Mouse (Mus musculus) bone marrow, adult 2 months (tissue): ENCODE data around the gene Pou3f3. TPM values are rescaled to one million over a fixed set of nuclear protein-coding genes. Genes with fewer than 3 reads are reported as not detected.

Experiments
- H3K27ac ChIP-seq: fragments of 200-500 bp; 2 replicates; pipeline ENCODE4 v1.5.1; 2012; ENCODE audit warnings: low read depth, mild to moderate bottlenecking, control low read depth, inconsistent platforms, low read length; ENCODE audit not compliant: control insufficient read depth, poor library complexity, insufficient read depth
- H3K4me1 ChIP-seq: fragments of 200-500 bp; 2 replicates; pipeline ENCODE4 v1.6.1; 2011; ENCODE audit warnings: low read length; ENCODE audit not compliant: control insufficient read depth, insufficient read depth
- H3K4me3 ChIP-seq: fragments of 200-500 bp; replicated peaks from 2 replicates; pipeline ENCODE3; 2011; ENCODE audit warnings: mild to moderate bottlenecking, low read depth, low read length, control low read depth; ENCODE audit not compliant: control insufficient read depth
- CTCF ChIP-seq: fragments of 200-500 bp; IDR thresholded peaks from 2 replicates; pipeline ENCODE4 v1.5.1; 2011; ENCODE audit warnings: low read length, control low read depth; ENCODE audit not compliant: control insufficient read depth, insufficient read depth
- POLR2A ChIP-seq: fragments of 200-500 bp; IDR thresholded peaks from 2 replicates; pipeline ENCODE4 v1.6.1; 2011; ENCODE audit warnings: low read depth, mild to moderate bottlenecking, control low read depth, low read length, borderline replicate concordance; ENCODE audit not compliant: control insufficient read depth
- WGBS: fragments of 180-500 bp; shearing (Covaris S2); methylation state at CpG from one replicate; pipeline ENCODE4 v1.1.7; 2018; 5-methylcytosine and 5-hydroxymethylcytosine counted together
- polyA plus RNA-seq: library from polyadenylated mRNA; stranded (reverse); fragments of >200 nt; gene quantifications from 2 replicates; pipeline ENCODE4 v1.2.4, GENCODE M21; 2011; ENCODE audit warnings: low replicate concordance; ENCODE audit not compliant: missing spikeins, insufficient read depth, insufficient read length

Pou3f3 gene
- 0.80 TPM in 1 of 2 replicates, not detected in the other for polyA plus RNA-seq

- Histone ChIP-seq H3K4me3 (no peak within 1 kb of the TSS), H3K27ac (no peak within 1 kb of the TSS), H3K4me1 (no peaks in the 10 kb centered on the region)
- 8% methylated on average over 21 of the region's 21 CpGs for WGBS
- TF ChIP-seq POLR2A (no peak), CTCF (no peak)
Measured at GRCm38 (mm10) chr1:42695578-42695915, at the start of gene Pou3f3. Gene Pou3f3, plus strand, starts transcription at chr1:42695768.

DNA sequence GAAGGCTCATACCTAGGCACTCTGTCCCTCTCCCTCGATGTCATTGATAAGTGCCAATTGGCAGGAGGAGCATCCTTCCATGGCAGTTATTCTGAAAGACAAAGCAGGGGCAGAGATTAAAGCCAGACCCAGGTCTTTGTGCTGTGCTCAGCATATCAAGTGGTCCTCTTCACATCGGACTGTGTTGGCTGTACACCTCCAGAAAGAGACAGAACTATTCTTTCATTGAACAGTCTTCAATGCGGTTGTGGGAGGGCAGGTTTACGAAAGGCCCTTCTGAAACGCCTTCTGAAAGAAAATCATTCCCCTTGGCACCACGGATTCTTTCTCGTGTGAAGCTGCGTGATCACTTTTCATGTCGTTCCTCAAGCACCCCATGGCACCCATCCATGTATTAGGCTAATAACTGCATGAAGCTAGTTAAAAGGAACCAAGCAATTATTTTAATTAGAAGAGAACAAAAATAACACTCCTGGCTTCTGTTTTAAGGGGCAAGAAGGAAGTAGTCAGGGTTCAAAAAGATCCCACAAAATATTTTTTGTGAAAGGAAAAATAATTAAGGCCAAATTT lies 47.1 kb upstream of the Pou3f3 start:
- Histone ChIP-seq H3K4me1 (no peaks in the 10 kb centered on the region), H3K27ac (no peak overlapping the region), H3K4me3 (no peak overlapping the region)
- WGBS: 80% methylated on average over 9 of the region's 9 CpGs
- TF ChIP-seq CTCF (no peak), POLR2A (no peak)

DNA sequence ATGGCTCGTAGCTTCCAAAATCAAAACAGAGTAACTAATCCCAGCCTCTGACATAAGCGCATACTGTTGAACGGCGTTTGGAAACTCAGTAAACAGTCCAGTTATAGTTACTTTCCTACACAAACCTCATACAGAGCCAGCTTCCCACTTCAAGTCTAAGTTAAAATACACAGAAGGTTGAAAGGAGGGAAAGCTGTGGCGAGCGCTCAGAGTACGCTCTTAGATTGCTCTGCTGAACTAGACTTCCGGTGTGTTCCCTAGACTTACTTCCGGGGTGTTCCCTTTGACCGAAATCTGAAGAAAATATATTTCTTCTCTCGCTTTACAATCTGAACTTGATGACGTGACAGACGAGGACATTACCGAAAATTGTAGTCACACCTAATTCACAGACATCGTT lies 44.1 kb upstream of the Pou3f3 start:
- no peaks in the 10 kb centered on the region for H3K4me1 ChIP-seq
- WGBS: 86% methylated on average over 15 of the region's 15 CpGs
- H3K27ac ChIP-seq: no peak overlapping the region
- no peak for TF ChIP-seq POLR2A
- TF ChIP-seq CTCF: no peak
- no peak overlapping the region for H3K4me3 ChIP-seq

DNA sequence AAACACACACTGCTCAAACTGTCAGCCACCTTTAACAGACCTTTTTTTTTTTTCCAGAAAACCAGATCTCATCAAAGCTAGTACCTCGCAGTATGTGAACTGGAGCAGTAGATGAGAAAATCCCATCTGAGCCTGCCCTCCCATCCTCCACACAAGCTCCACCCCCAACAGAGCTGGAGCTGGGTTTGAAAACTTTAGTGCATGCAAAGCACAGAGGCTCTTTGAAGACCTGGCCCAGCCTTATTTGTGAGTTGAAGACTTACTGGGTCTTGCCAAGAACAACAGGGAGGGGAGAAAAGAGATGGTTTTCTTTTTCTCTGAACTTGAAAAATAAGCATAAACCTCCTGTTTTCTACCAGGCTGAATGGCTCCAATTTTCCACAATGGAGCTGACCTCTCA lies 28.0 kb upstream of the Pou3f3 start:
- H3K4me1 ChIP-seq: no peaks in the 10 kb centered on the region
- no peak overlapping the region for H3K27ac ChIP-seq
- 71% methylated on average over 1 of the region's 1 CpGs for WGBS
- no peak overlapping the region for H3K4me3 ChIP-seq
- no peak for TF ChIP-seq POLR2A
- no peak for TF ChIP-seq CTCF

DNA sequence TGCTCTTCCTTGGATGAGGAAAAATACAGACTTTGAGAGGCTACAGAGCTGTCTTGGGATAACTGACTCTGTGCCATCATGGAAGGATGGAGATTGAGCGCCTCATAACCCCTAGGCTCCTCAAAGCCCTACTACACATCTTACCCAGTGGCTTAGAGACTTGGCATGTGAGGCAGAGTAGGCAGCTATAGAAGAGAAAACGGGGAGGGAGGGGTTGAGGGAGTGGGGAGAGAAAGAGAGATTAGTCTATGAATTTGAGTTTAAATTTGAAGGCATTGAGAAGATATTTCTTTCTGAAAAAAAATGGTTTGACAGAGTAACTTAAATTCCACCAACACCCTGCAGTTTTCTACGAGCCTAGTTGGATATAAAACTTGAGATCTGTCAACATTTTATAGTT lies 14.9 kb upstream of the Pou3f3 start:
- no peaks in the 10 kb centered on the region for H3K4me1 ChIP-seq
- WGBS: 68% methylated on average over 3 of the region's 3 CpGs
- H3K4me3 ChIP-seq: no peak overlapping the region
- TF ChIP-seq POLR2A (no peak), CTCF (no peak)
- H3K27ac ChIP-seq: no peak overlapping the region

DNA sequence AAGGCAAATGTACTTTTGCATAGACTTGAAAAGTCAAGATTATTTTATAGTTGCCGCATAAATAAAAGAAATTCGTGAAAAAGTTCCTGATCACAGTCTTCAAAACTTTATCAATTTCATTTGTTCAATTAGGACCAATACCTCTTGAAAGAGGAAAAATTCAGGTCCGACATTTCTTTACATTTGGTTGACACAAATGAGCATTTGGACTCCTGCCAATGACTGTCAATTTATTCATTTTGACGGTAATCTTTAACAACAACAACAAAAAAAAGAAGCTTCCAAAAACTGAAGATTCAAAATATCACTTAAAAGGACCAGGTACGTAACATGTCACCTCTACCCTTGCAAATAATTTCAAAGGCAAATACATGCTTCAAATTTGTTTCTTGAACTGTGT lies 13.8 kb upstream of the Pou3f3 start:
- Histone ChIP-seq H3K4me1 (no peaks in the 10 kb centered on the region), H3K27ac (no peak overlapping the region), H3K4me3 (no peak overlapping the region)
- TF ChIP-seq POLR2A (no peak), CTCF (no peak)
- WGBS: 72% methylated on average over 5 of the region's 5 CpGs

DNA sequence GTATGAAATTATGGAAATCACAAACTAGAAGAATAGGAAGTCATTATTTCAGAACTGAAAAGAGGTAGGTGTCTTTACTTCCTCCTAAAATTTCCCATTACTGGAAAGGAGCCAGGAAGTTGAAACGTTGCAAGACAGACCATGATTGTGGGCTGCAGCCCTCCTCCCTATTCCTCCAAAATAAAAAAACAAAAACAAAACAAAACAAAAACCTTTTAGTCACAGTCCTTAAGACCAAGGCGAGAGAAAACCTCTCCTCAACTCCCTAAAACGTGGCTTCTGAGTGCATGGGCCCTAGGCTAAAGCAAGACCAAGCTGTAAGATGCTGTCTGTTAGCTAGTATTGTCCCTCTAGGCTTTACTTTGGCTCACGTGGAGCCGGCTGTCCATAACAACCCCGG lies 11.7 kb upstream of the Pou3f3 start:
- no peak overlapping the region for H3K27ac ChIP-seq
- no peak overlapping the region for H3K4me3 ChIP-seq
- H3K4me1 ChIP-seq: no peaks in the 10 kb centered on the region
- TF ChIP-seq CTCF (no peak), POLR2A (no peak)
- 3% methylated on average over 6 of the region's 6 CpGs for WGBS

DNA sequence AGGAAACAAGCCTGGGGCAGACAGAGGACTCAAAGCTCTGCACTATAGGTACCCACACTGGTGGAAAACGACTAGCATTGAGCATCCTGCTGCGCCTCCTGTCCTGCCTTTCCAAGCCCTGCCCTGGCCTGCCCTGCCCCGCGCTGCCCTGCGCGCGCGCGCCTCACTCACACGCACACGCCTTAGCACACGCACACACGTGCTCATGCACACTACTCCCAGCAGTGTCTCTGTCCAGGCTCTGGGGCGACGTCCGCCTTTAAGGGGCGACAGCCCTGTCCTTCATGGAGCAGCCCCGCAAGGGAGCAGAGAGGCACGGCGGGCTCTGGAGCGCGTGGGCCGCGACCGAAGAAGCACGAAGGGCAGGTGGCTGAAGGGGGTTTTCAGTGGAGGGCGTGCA lies 11.2 kb upstream of the Pou3f3 start:
- no peak for TF ChIP-seq POLR2A
- no peak for TF ChIP-seq CTCF
- Histone ChIP-seq H3K4me3 (no peak overlapping the region), H3K4me1 (no peaks in the 10 kb centered on the region), H3K27ac (no peak overlapping the region)
- WGBS: 9% methylated on average over 27 of the region's 27 CpGs

GRCm38 (mm10) chr1:42684783-42685182 lies 10.8 kb upstream of the Pou3f3 start:
- Histone ChIP-seq H3K4me1 (no peaks in the 10 kb centered on the region), H3K4me3 (no peak overlapping the region), H3K27ac (no peak overlapping the region)
- 8% methylated on average over 20 of the region's 21 CpGs for WGBS
- TF ChIP-seq CTCF (no peak), POLR2A (no peak)
